Mouse (Mus musculus): ENCODE results near the gene Usp46. TPM values are rescaled to one million over a fixed set of nuclear protein-coding genes. Genes with fewer than 3 reads are reported as not detected.

The Usp46 gene
- total and polyA plus RNA-seq, 2 experiments from 2014 or later = 27.2 to 47.3 TPM

GRCm38 (mm10) chr5:74063226-74063747, 4.9 kb downstream of the Usp46 start:
- Histone ChIP-seq H3K4me1 (ENCODE audit: control insufficient read depth, insufficient read depth) (peaks cover 47% of the 10 kb centered on the region), H3K9ac (replicated peaks; ENCODE audit: low read depth, low read length) (no peak overlapping the region), H3K27ac (ENCODE audit: low read depth) (no peak overlapping the region), H3K27me3 (ENCODE audit: control insufficient read depth, insufficient read depth, low read length) (no peaks in the 10 kb centered on the region), H3K4me2 (ENCODE audit: low read depth, low read length) (no peak overlapping the region), H3K36me3 (replicated peaks; ENCODE audit: control insufficient read depth, insufficient read depth, low read length) (no peaks in the 10 kb centered on the region), H3K9me3 (replicated peaks; ENCODE audit: control insufficient read depth, low read length) (no peaks in the 10 kb centered on the region), H3K4me3 (ENCODE audit: low read depth, low read length) (no peak overlapping the region)
- DNase-seq (ENCODE audit: low spot score) = no peak
- 92% methylated on average over 5 of the region's 5 CpGs for WGBS
- no peak for TF ChIP-seq EP300 (IDR thresholded peaks at IDR 0.05; ENCODE audit: low read depth)
- TF ChIP-seq CTCF (IDR thresholded peaks at IDR 0.05; ENCODE audit: low read depth) = no peak
- no peak for ATAC-seq (ENCODE audit: insufficient read depth, low read depth)

- no peak overlapping the region for H3K4me3 ChIP-seq (ENCODE audit: low read depth, low read length)
Observed at GRCm38 (mm10) chr5:74062266-74062665, 6.0 kb downstream of the Usp46 start.

GRCm38 (mm10) chr5:74061408-74062047, 6.7 kb downstream of the Usp46 start:
- H3K4me3 ChIP-seq (ENCODE audit: low read depth, low read length) = no peak overlapping the region
- H3K27ac ChIP-seq (ENCODE audit: low read depth) = peak overlapping the region; percentile 32; the same call in 1 of the 2 replicates
- 68% methylated on average over 18 of the region's 18 CpGs for WGBS
- no peak for DNase-seq (ENCODE audit: low spot score)
- no peaks in the 10 kb centered on the region for H3K9me3 ChIP-seq (replicated peaks; ENCODE audit: control insufficient read depth, low read length)
- H3K27me3 ChIP-seq (ENCODE audit: control insufficient read depth, insufficient read depth, low read length) = no peaks in the 10 kb centered on the region
- TF ChIP-seq EP300 (IDR thresholded peaks at IDR 0.05; ENCODE audit: low read depth) (no peak), CTCF (IDR thresholded peaks at IDR 0.05; ENCODE audit: low read depth) (no peak)
- H3K9ac ChIP-seq (replicated peaks; ENCODE audit: low read depth, low read length) = no peak overlapping the region
- no peak overlapping the region; the same call in 1 of the 2 replicates for H3K4me2 ChIP-seq (ENCODE audit: low read depth, low read length)
- H3K36me3 ChIP-seq (replicated peaks; ENCODE audit: control insufficient read depth, insufficient read depth, low read length) = no peaks in the 10 kb centered on the region
- H3K4me1 ChIP-seq (ENCODE audit: control insufficient read depth, insufficient read depth) = peaks cover 44% of the 10 kb centered on the region
- no peak for ATAC-seq (ENCODE audit: insufficient read depth, low read depth)

More at GRCm38 (mm10) chr5:74062266-74062665, 6.0 kb downstream of the Usp46 start:
- peaks cover 44% of the 10 kb centered on the region for H3K4me1 ChIP-seq (ENCODE audit: control insufficient read depth, insufficient read depth)
- WGBS = 85% methylated on average over 6 of the region's 7 CpGs
- H3K4me2 ChIP-seq (ENCODE audit: low read depth, low read length) = no peak overlapping the region
- no peaks in the 10 kb centered on the region for H3K36me3 ChIP-seq (replicated peaks; ENCODE audit: control insufficient read depth, insufficient read depth, low read length)
- ATAC-seq (ENCODE audit: insufficient read depth, low read depth) (no peak), DNase-seq (ENCODE audit: low spot score) (no peak)
- no peaks in the 10 kb centered on the region for H3K27me3 ChIP-seq (ENCODE audit: control insufficient read depth, insufficient read depth, low read length)
- no peak overlapping the region for H3K27ac ChIP-seq (ENCODE audit: low read depth)
- H3K9me3 ChIP-seq (replicated peaks; ENCODE audit: control insufficient read depth, low read length) = no peaks in the 10 kb centered on the region
- no peak overlapping the region for H3K9ac ChIP-seq (replicated peaks; ENCODE audit: low read depth, low read length)
- TF ChIP-seq CTCF (IDR thresholded peaks at IDR 0.05; ENCODE audit: low read depth) (no peak), EP300 (IDR thresholded peaks at IDR 0.05; ENCODE audit: low read depth) (no peak)

- WGBS = 71% methylated on average over 15 of the region's 15 CpGs
- Histone ChIP-seq H3K9me3 (replicated peaks; ENCODE audit: control insufficient read depth, low read length) (no peaks in the 10 kb centered on the region), H3K27me3 (ENCODE audit: control insufficient read depth, insufficient read depth, low read length) (no peaks in the 10 kb centered on the region), H3K4me3 (ENCODE audit: low read depth, low read length) (no peak overlapping the region), H3K9ac (replicated peaks; ENCODE audit: low read depth, low read length) (no peak overlapping the region), H3K36me3 (replicated peaks; ENCODE audit: control insufficient read depth, insufficient read depth, low read length) (no peaks in the 10 kb centered on the region), H3K27ac (ENCODE audit: low read depth) (peak overlapping the region; percentile 62), H3K4me2 (ENCODE audit: low read depth, low read length) (peak overlapping the region; percentile 24), H3K4me1 (ENCODE audit: control insufficient read depth, insufficient read depth) (peaks cover 40% of the 10 kb centered on the region)
- DNase-seq (ENCODE audit: low spot score) (no peak), ATAC-seq (ENCODE audit: insufficient read depth, low read depth) (peak; percentile 15; the same call in 1 of the 2 replicates)
- no peak for TF ChIP-seq CTCF (IDR thresholded peaks at IDR 0.05; ENCODE audit: low read depth)
- TF ChIP-seq EP300 (IDR thresholded peaks at IDR 0.05; ENCODE audit: low read depth) = no peak
Observed at GRCm38 (mm10) chr5:74052171-74052909, 15.9 kb downstream of the Usp46 start.

GRCm38 (mm10) chr5:74051394-74052170, 16.6 kb downstream of the Usp46 start:
- Histone ChIP-seq H3K9ac (replicated peaks; ENCODE audit: low read depth, low read length) (no peak overlapping the region), H3K36me3 (replicated peaks; ENCODE audit: control insufficient read depth, insufficient read depth, low read length) (no peaks in the 10 kb centered on the region), H3K9me3 (replicated peaks; ENCODE audit: control insufficient read depth, low read length) (no peaks in the 10 kb centered on the region), H3K27me3 (ENCODE audit: control insufficient read depth, insufficient read depth, low read length) (no peaks in the 10 kb centered on the region), H3K4me2 (ENCODE audit: low read depth, low read length) (peak overlapping the region; percentile 24), H3K27ac (ENCODE audit: low read depth) (peak overlapping the region; percentile 62), H3K4me3 (ENCODE audit: low read depth, low read length) (no peak overlapping the region), H3K4me1 (ENCODE audit: control insufficient read depth, insufficient read depth) (peaks cover 35% of the 10 kb centered on the region)
- TF ChIP-seq CTCF (IDR thresholded peaks at IDR 0.05; ENCODE audit: low read depth) (no peak), EP300 (IDR thresholded peaks at IDR 0.05; ENCODE audit: low read depth) (no peak)
- DNase-seq (ENCODE audit: low spot score) (peak; percentile 75), ATAC-seq (ENCODE audit: insufficient read depth, low read depth) (peak; percentile 56)
- 57% methylated on average over 23 of the region's 23 CpGs for WGBS

Data from heart, postnatal 0 days (tissue).